Mouse (Mus musculus): Measurements from ENCODE around the gene Gm49403.

DNA sequence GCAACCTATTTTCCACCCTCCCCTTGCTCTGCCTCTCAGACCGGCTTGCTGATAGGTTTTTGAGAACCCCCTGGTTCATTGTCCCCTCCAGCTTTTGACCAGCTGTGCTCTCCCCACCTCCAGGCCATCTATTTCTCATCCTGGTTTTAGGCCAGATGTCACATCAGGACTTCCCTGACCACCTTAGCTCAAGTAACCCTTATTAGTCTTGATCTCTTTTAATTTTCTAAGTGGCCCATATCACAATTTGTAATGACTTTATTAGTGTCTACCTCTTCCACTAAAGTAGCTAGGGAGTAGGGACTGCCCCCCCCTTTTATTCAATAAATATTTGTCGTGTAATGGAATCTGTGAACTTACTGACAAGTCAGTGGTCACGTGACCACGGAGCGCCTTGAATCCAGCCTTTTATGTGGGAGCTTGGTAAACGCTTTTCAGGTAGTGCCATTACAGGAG is 37.1 kb downstream of the Gm49403 start:
- TF ChIP-seq CTCF (IDR thresholded peaks at IDR 0.05; ENCODE audit: control insufficient read depth, insufficient read depth, insufficient read length) (no peak), MYOD1 (IDR thresholded peaks at IDR 0.05; ENCODE audit: control insufficient read depth, insufficient read length, low read depth) (no peak)
